Mouse (Mus musculus): ENCODE data around the gene Thada. TPM values are rescaled to one million over a fixed set of nuclear protein-coding genes. Genes with fewer than 3 reads are reported as not detected.

Thada gene
- polyA plus RNA-seq, 1 experiment from 2014 or later: 7.9 TPM

DNA sequence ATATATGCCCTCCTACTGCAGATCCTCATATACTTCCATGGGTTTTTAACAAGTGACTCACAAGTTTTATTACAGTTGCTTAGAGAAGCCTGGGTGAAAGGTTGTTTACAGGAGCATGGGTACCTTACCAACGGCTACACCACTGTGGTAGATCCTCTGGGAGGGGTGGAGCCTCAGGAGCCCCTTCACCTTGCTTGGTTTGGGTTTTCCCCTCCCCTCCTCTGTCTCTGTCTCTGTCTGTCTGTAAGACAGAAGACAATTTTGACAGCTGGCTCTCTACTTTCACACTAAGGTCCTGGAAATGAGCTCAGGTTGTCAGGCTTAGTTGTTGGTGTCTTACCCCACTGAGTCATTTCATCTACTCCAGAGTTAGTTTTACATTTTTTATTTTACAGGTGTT, 130.0 kb downstream of the Thada start:
- H3K4me3 ChIP-seq (replicated peaks): no peak overlapping the region
- no peak overlapping the region for H3K9ac ChIP-seq
- WGBS: 43% methylated on average over 1 of the region's 1 CpGs
- no peak for ATAC-seq (ENCODE audit: insufficient number of reproducible peaks, low FRiP score, low TSS enrichment, low read depth)
- no peaks in the 10 kb centered on the region for H3K9me3 ChIP-seq (replicated peaks)
- H3K4me1 ChIP-seq: no peaks in the 10 kb centered on the region
- peaks cover 18% of the 10 kb centered on the region; the same call in 1 of the 2 replicates for H3K36me3 ChIP-seq
- H3K4me2 ChIP-seq (replicated peaks): no peak overlapping the region
- H3K27ac ChIP-seq (replicated peaks): no peak overlapping the region
- no peaks in the 10 kb centered on the region for H3K27me3 ChIP-seq

DNA sequence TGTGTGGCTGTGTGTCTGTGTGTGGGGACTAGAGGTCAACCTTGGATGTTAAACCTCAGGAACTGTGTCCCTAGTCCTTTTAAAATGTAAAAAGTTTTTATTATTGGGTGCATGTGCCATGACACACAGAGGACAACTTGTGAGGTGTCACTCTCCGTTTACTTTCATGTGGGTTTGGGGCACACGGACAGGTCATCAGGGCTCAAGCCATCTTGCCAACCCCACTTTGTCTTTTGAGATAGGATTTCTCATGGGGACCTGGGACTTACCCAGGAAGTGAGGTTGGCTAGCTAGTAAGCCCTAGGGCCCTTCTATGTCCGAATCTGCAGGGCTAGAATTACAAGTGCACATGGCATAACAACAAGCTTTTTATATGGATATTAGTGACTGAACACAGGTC, 130.9 kb downstream of the Thada start:
- Histone ChIP-seq H3K9ac (no peak overlapping the region), H3K9me3 (replicated peaks) (no peaks in the 10 kb centered on the region), H3K4me1 (no peaks in the 10 kb centered on the region), H3K27me3 (no peaks in the 10 kb centered on the region), H3K27ac (replicated peaks) (no peak overlapping the region), H3K36me3 (peaks cover 20% of the 10 kb centered on the region; the same call in 1 of the 2 replicates), H3K4me3 (replicated peaks) (no peak overlapping the region), H3K4me2 (replicated peaks) (no peak overlapping the region)
- 64% methylated on average over 3 of the region's 3 CpGs for WGBS
- no peak for ATAC-seq (ENCODE audit: insufficient number of reproducible peaks, low FRiP score, low TSS enrichment, low read depth)

DNA sequence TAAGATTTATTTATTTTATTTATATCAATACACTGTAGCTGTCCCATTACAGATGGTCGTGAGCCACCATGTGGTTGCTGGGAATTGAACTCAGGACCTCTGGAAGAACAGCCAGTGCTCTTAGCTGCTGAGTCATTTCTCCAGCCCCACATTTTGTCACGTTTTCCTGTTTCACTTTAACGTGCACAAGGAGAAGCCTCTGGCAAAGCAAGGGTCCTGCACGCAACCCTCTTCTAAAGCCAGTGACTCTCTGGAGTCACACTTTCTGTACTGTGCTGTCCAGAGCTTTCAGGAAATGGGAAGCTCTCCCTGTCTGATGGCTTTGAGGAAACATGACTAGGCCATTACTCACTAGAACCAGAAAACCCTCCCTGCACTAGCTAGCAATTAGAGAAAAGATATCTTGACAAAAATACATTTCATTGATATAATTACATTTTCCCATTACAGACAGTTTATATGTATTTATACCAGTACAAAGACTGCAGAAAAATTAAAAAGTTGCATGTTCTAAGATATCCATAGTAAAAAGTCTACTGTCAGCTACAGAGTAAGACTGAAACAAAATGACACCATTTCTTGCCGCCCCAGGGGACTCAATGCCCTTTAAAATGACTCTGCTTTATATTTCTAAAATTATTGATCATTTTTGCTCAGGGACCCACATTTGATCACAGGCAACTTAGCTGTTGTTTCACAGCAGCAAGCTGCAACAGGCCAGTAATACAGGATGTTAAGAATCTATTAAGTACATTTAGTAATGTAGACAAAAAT, 131.6 kb downstream of the Thada start:
- Histone ChIP-seq H3K4me2 (replicated peaks) (no peak overlapping the region), H3K4me1 (no peaks in the 10 kb centered on the region), H3K27me3 (no peaks in the 10 kb centered on the region), H3K4me3 (replicated peaks) (no peak overlapping the region), H3K9ac (no peak overlapping the region), H3K36me3 (peaks cover 20% of the 10 kb centered on the region; the same call in 1 of the 2 replicates), H3K9me3 (replicated peaks) (no peaks in the 10 kb centered on the region), H3K27ac (replicated peaks) (no peak overlapping the region)
- no peak for ATAC-seq (ENCODE audit: insufficient number of reproducible peaks, low FRiP score, low TSS enrichment, low read depth)
- 69% methylated on average over 5 of the region's 5 CpGs for WGBS

GRCm38 (mm10) chr17:84332940-84333339, 133.1 kb downstream of the Thada start:
- no peak overlapping the region for H3K4me3 ChIP-seq (replicated peaks)
- WGBS: 82% methylated on average over 5 of the region's 5 CpGs
- no peak overlapping the region for H3K9ac ChIP-seq
- no peak for ATAC-seq (ENCODE audit: insufficient number of reproducible peaks, low FRiP score, low TSS enrichment, low read depth)
- no peaks in the 10 kb centered on the region for H3K27me3 ChIP-seq
- no peaks in the 10 kb centered on the region for H3K9me3 ChIP-seq (replicated peaks)
- H3K4me1 ChIP-seq: no peaks in the 10 kb centered on the region
- no peak overlapping the region for H3K27ac ChIP-seq (replicated peaks)
- no peak overlapping the region for H3K4me2 ChIP-seq (replicated peaks)
- peaks cover 20% of the 10 kb centered on the region; the same call in 1 of the 2 replicates for H3K36me3 ChIP-seq

GRCm38 (mm10) chr17:84330986-84331385, 135.0 kb downstream of the Thada start:
- Histone ChIP-seq H3K27ac (replicated peaks) (no peak overlapping the region), H3K27me3 (no peaks in the 10 kb centered on the region), H3K36me3 (peaks cover 20% of the 10 kb centered on the region; the same call in 1 of the 2 replicates), H3K9me3 (replicated peaks) (no peaks in the 10 kb centered on the region), H3K4me3 (replicated peaks) (no peak overlapping the region), H3K9ac (no peak overlapping the region), H3K4me2 (replicated peaks) (no peak overlapping the region), H3K4me1 (peaks cover 6% of the 10 kb centered on the region)
- WGBS: 84% methylated on average over 8 of the region's 8 CpGs
- ATAC-seq (ENCODE audit: insufficient number of reproducible peaks, low FRiP score, low TSS enrichment, low read depth): no peak

- no peak overlapping the region for H3K4me2 ChIP-seq (replicated peaks)
- H3K27me3 ChIP-seq: no peaks in the 10 kb centered on the region
- no peak overlapping the region for H3K27ac ChIP-seq (replicated peaks)
- no peak overlapping the region for H3K9ac ChIP-seq
- H3K4me1 ChIP-seq: peaks cover 10% of the 10 kb centered on the region
- H3K36me3 ChIP-seq: peaks cover 20% of the 10 kb centered on the region; the same call in 1 of the 2 replicates
- ATAC-seq (ENCODE audit: insufficient number of reproducible peaks, low FRiP score, low TSS enrichment, low read depth): no peak
- H3K9me3 ChIP-seq (replicated peaks): no peaks in the 10 kb centered on the region
- 84% methylated on average over 6 of the region's 6 CpGs for WGBS
- H3K4me3 ChIP-seq (replicated peaks): no peak overlapping the region
Measured at GRCm38 (mm10) chr17:84330506-84330905, 135.5 kb downstream of the Thada start.

DNA sequence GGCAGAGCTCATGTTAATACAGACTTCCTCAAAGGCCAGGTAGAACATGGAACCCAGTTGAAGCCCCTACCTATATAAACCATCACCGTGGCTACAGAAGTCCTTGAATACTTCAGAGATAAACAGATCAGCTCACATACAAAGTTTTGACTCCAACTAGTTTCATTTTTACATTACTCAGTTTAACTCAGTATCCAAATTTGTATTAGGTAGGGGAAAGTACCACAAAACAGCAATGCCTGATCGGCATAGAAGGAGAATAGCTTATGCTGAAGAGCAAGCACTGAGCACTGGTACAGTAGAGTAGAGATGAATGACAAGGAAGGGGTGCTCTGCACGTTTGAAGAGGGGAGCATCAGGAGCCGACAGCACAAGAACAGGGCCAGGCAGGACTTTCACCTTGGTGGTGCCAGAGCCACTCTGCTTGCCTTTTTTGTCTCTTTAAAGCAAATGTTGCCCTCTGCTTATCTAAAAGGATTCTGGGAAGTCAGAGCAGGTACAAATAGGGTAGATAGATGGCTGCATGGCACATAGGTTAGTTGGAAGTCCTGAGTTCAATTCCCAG, 136.0 kb downstream of the Thada start:
- no peak overlapping the region for H3K4me3 ChIP-seq (replicated peaks)
- no peak overlapping the region for H3K27ac ChIP-seq (replicated peaks)
- H3K9me3 ChIP-seq (replicated peaks): no peaks in the 10 kb centered on the region
- H3K4me2 ChIP-seq (replicated peaks): no peak overlapping the region
- H3K4me1 ChIP-seq: peaks cover 15% of the 10 kb centered on the region
- 81% methylated on average over 4 of the region's 4 CpGs for WGBS
- peaks cover 20% of the 10 kb centered on the region; the same call in 1 of the 2 replicates for H3K36me3 ChIP-seq
- H3K9ac ChIP-seq: no peak overlapping the region
- ATAC-seq (ENCODE audit: insufficient number of reproducible peaks, low FRiP score, low TSS enrichment, low read depth): no peak
- no peaks in the 10 kb centered on the region for H3K27me3 ChIP-seq

GRCm38 (mm10) chr17:84328526-84328925, 137.5 kb downstream of the Thada start:
- H3K27ac ChIP-seq (replicated peaks): no peak overlapping the region

GRCm38 (mm10) chr17:84327051-84327925, 138.7 kb downstream of the Thada start:
- Histone ChIP-seq H3K36me3 (peaks cover 14% of the 10 kb centered on the region; the same call in 1 of the 2 replicates), H3K4me3 (replicated peaks) (no peak overlapping the region), H3K27ac (replicated peaks) (no peak overlapping the region), H3K4me1 (peaks cover 15% of the 10 kb centered on the region), H3K9me3 (replicated peaks) (no peaks in the 10 kb centered on the region), H3K27me3 (no peaks in the 10 kb centered on the region), H3K9ac (no peak overlapping the region), H3K4me2 (replicated peaks) (no peak overlapping the region)
- 76% methylated on average over 12 of the region's 12 CpGs for WGBS
- ATAC-seq (ENCODE audit: insufficient number of reproducible peaks, low FRiP score, low TSS enrichment, low read depth): no peak

More at GRCm38 (mm10) chr17:84328526-84328925, 137.5 kb downstream of the Thada start:
- no peak overlapping the region for H3K9ac ChIP-seq
- 50% methylated on average over 2 of the region's 2 CpGs for WGBS
- H3K4me3 ChIP-seq (replicated peaks): no peak overlapping the region
- H3K36me3 ChIP-seq: peaks cover 20% of the 10 kb centered on the region; the same call in 1 of the 2 replicates
- H3K4me2 ChIP-seq (replicated peaks): no peak overlapping the region
- H3K9me3 ChIP-seq (replicated peaks): no peaks in the 10 kb centered on the region
- H3K4me1 ChIP-seq: peaks cover 15% of the 10 kb centered on the region
- H3K27me3 ChIP-seq: no peaks in the 10 kb centered on the region
- no peak for ATAC-seq (ENCODE audit: insufficient number of reproducible peaks, low FRiP score, low TSS enrichment, low read depth)

- H3K4me3 ChIP-seq (replicated peaks): no peak overlapping the region
- no peaks in the 10 kb centered on the region for H3K27me3 ChIP-seq
- H3K9ac ChIP-seq: no peak overlapping the region
- no peaks in the 10 kb centered on the region for H3K36me3 ChIP-seq
- H3K4me2 ChIP-seq (replicated peaks): no peak overlapping the region
- no peaks in the 10 kb centered on the region for H3K9me3 ChIP-seq (replicated peaks)
- H3K27ac ChIP-seq (replicated peaks): no peak overlapping the region
- 73% methylated on average over 4 of the region's 4 CpGs for WGBS
- ATAC-seq (ENCODE audit: insufficient number of reproducible peaks, low FRiP score, low TSS enrichment, low read depth): no peak
- peaks cover 15% of the 10 kb centered on the region for H3K4me1 ChIP-seq
Measured at GRCm38 (mm10) chr17:84322176-84322575, 143.8 kb downstream of the Thada start.

GRCm38 (mm10) chr17:84321351-84321750, 144.7 kb downstream of the Thada start:
- WGBS: 78% methylated on average over 5 of the region's 5 CpGs
- Histone ChIP-seq H3K4me1 (peaks cover 12% of the 10 kb centered on the region), H3K4me3 (replicated peaks) (no peak overlapping the region), H3K9me3 (replicated peaks) (no peaks in the 10 kb centered on the region), H3K9ac (no peak overlapping the region), H3K4me2 (replicated peaks) (no peak overlapping the region), H3K27me3 (no peaks in the 10 kb centered on the region), H3K27ac (replicated peaks) (no peak overlapping the region), H3K36me3 (no peaks in the 10 kb centered on the region)
- ATAC-seq (ENCODE audit: insufficient number of reproducible peaks, low FRiP score, low TSS enrichment, low read depth): no peak
